Mouse (Mus musculus) E14TG2a.4 (cell line): ENCODE data around the gene Rtl6.

Experiments used
- H3K27me3 ChIP-seq: 2 replicates; pipeline ENCODE4 v1.6.1; 2014; ENCODE audit warnings: low read length, control low read depth; ENCODE audit not compliant: insufficient read depth
- H3K36me3 ChIP-seq: 2 replicates; pipeline ENCODE4 v1.6.1; 2014; ENCODE audit warnings: low read length, control low read depth; ENCODE audit not compliant: insufficient read depth
- H3K4me1 ChIP-seq: replicated peaks from 2 replicates; pipeline ENCODE4 v1.6.1; 2014; ENCODE audit warnings: low read depth, low read length, control low read depth
- H3K4me3 ChIP-seq: replicated peaks from 2 replicates; pipeline ENCODE4 v1.5.1; 2014; ENCODE audit warnings: mild to moderate bottlenecking, low read length
- H3K9me3 ChIP-seq: 2 replicates; pipeline ENCODE4 v1.6.1; 2014; ENCODE audit warnings: low read length, control low read depth
- CTCF ChIP-seq: conservative IDR thresholded peaks from 2 replicates; pipeline ENCODE4 v1.5.1; 2014; ENCODE audit warnings: low read length
- NANOG ChIP-seq: IDR thresholded peaks from 2 replicates; pipeline ENCODE4 v1.6.1; 2014; ENCODE audit warnings: borderline replicate concordance, low read length, mixed read lengths
- POU5F1 ChIP-seq: IDR thresholded peaks from 2 replicates; pipeline ENCODE4 v1.6.1; 2014; ENCODE audit warnings: low read length, borderline replicate concordance

Gene Rtl6

GRCm38 (mm10) chr15:84509161-84509560 lies 48.5 kb downstream of the Rtl6 start:
- H3K4me3 ChIP-seq, result no peak overlapping the region
- H3K9me3 ChIP-seq, result no peaks in the 10 kb centered on the region
- peaks cover 35% of the 10 kb centered on the region for H3K4me1 ChIP-seq
- H3K27me3 ChIP-seq, result peaks cover 47% of the 10 kb centered on the region
- no peaks in the 10 kb centered on the region for H3K36me3 ChIP-seq
- TF ChIP-seq CTCF (no peak), POU5F1 (no peak), NANOG (no peak)

- no peak for TF ChIP-seq POU5F1
- no peaks in the 10 kb centered on the region for H3K9me3 ChIP-seq
- H3K36me3 ChIP-seq, result no peaks in the 10 kb centered on the region
- H3K27me3 ChIP-seq, result peaks cover 43% of the 10 kb centered on the region
- no peak overlapping the region for H3K4me3 ChIP-seq
- H3K4me1 ChIP-seq, result peaks cover 22% of the 10 kb centered on the region
These were observed 51.6 kb downstream of the Rtl6 start for GRCm38 (mm10) chr15:84506026-84506425.

GRCm38 (mm10) chr15:84504895-84505294 lies 52.7 kb downstream of the Rtl6 start:
- H3K27me3 ChIP-seq, result peaks cover 35% of the 10 kb centered on the region
- H3K9me3 ChIP-seq, result no peaks in the 10 kb centered on the region
- H3K4me1 ChIP-seq, result peaks cover 15% of the 10 kb centered on the region
- no peaks in the 10 kb centered on the region for H3K36me3 ChIP-seq
- no peak for TF ChIP-seq POU5F1
- H3K4me3 ChIP-seq, result no peak overlapping the region
